Mouse (Mus musculus) bone marrow macrophage, adult 2 months (primary cell): Measurements from ENCODE around the gene Neurod1.

ENCODE experiments used
- CTCF ChIP-seq: IDR thresholded peaks from 2 replicates; pipeline ENCODE4 v1.5.1; 2012; ENCODE audit warnings: low read depth, mild to moderate bottlenecking, low read length, moderate library complexity
- POLR2A ChIP-seq: IDR thresholded peaks from 2 replicates; pipeline ENCODE4 v1.6.1; 2012; ENCODE audit warnings: mild to moderate bottlenecking, low read depth, low read length, borderline replicate concordance

DNA sequence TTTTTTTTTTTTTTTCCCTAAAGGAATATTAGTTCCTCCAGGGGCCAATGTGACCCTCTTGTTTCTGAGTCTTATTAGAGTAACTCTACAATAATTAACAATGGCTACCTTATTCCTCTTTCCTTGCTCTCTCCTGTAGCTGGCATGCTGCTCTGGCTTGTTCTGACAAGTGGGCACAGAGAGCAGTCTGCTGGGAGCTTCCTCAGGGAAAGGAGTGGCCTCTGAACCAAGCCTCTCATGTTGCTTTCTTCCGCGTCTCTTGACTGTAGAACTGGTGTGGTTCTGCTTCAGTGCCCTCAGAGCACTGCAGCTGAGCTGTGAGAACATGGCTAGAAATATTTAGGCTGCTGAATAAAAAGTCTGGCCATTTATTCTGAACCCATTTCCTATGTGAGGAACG, 28.6 kb upstream of the Neurod1 start:
- TF ChIP-seq CTCF (no peak), POLR2A (no peak)
